Mouse (Mus musculus) CH12.LX (cell line): Measurements from ENCODE around the gene Pitx1. TPM values are rescaled to one million over a fixed set of nuclear protein-coding genes. Genes with fewer than 3 reads are reported as not detected.
A peak's percentile ranks its signal among the peaks of the same experiment; 100 is the strongest.

Experiments
- DNase-seq: peaks from one replicate; pipeline ENCODE4 v3.0.0-alpha.2; 2013; ENCODE audit errors: extremely low read depth
- H3K27ac ChIP-seq: 2 replicates; pipeline ENCODE4 v1.5.1; 2012; ENCODE audit warnings: low read depth, mild to moderate bottlenecking, control low read depth, moderate library complexity; ENCODE audit not compliant: insufficient read depth
- H3K27me3 ChIP-seq: replicated peaks from 2 replicates; pipeline ENCODE3; 2012; ENCODE audit warnings: inconsistent platforms
- H3K36me3 ChIP-seq, 2 experiments: replicated peaks in 1 of 2; 2 replicates each; pipeline versions ENCODE3 to v1.6.1; 2012; ENCODE audit warnings: inconsistent platforms in 1 of 2, low read length in 1 of 2, mild to moderate bottlenecking in 1 of 2, mixed read lengths in 1 of 2, moderate library complexity in 1 of 2; ENCODE audit not compliant: control insufficient read depth in 1 of 2, insufficient read depth in 1 of 2
- H3K4me1 ChIP-seq, 2 experiments: 2 replicates each; pipeline ENCODE4 v1.6.1; 2012; ENCODE audit warnings: inconsistent platforms in 1 of 2, moderate library complexity in 1 of 2; ENCODE audit not compliant: insufficient read depth in 2 of 2, control insufficient read depth in 1 of 2
- H3K4me2 ChIP-seq: 2 replicates; pipeline ENCODE4 v1.6.1; 2012; ENCODE audit warnings: low read depth, mild to moderate bottlenecking, control low read depth; ENCODE audit not compliant: poor library complexity, insufficient read depth, severe bottlenecking
- H3K4me3 ChIP-seq, 3 experiments: fragments of 150-350 bp in 1 of 3; sonication (generic) in 1 of 3; replicated peaks in 1 of 3; 2 replicates each; pipeline versions ENCODE3 to v1.5.1; 2011 to 2012; ENCODE audit warnings: low read depth in 2 of 3, low read length in 2 of 3, mild to moderate bottlenecking in 2 of 3, moderate library complexity in 2 of 3, control low read depth in 1 of 3, improper control_type of control experiment in 1 of 3, inconsistent platforms in 1 of 3, mixed read lengths in 1 of 3; ENCODE audit not compliant: poor library complexity in 1 of 3
- H3K79me2 ChIP-seq: replicated peaks from 2 replicates; pipeline ENCODE4 v1.6.1; 2012; ENCODE audit warnings: mild to moderate bottlenecking, moderate library complexity; ENCODE audit not compliant: control insufficient read depth, poor library complexity, insufficient read depth, severe bottlenecking; ENCODE audit errors: extremely low read depth
- H3K9ac ChIP-seq: 2 replicates; pipeline ENCODE4 v1.6.1; 2012; ENCODE audit warnings: low read depth, mild to moderate bottlenecking, control low read depth, moderate library complexity; ENCODE audit not compliant: insufficient read depth
- H3K9me3 ChIP-seq: replicated peaks from 2 replicates; pipeline ENCODE3; 2012; ENCODE audit warnings: low read length, inconsistent platforms, mixed read lengths
- BHLHE40 ChIP-seq: IDR thresholded peaks from 2 replicates; pipeline ENCODE4 v1.6.1; 2011; ENCODE audit warnings: mild to moderate bottlenecking, low read depth, low read length, improper control_type of control experiment
- CHD1 ChIP-seq: IDR thresholded peaks from 2 replicates; pipeline ENCODE4 v1.6.1; 2012; ENCODE audit warnings: low read depth, low read length, improper control_type of control experiment, inconsistent platforms
- CTCF ChIP-seq, 2 experiments: IDR thresholded peaks in 1 of 2; conservative IDR thresholded peaks in 1 of 2; 2 replicates each; pipeline ENCODE4 v1.5.1; 2011 to 2012; ENCODE audit warnings: low read depth in 2 of 2, low read length in 2 of 2, improper control_type of control experiment in 1 of 2, inconsistent platforms in 1 of 2, mild to moderate bottlenecking in 1 of 2, moderate library complexity in 1 of 2
- EP300 ChIP-seq: IDR thresholded peaks from 2 replicates; pipeline ENCODE4 v1.6.1; 2011; ENCODE audit warnings: low read length, improper control_type of control experiment
- ETS1 ChIP-seq: conservative IDR thresholded peaks from 2 replicates; pipeline ENCODE4 v1.6.1; 2012; ENCODE audit warnings: low read depth, mild to moderate bottlenecking, inconsistent platforms, low read length, improper control_type of control experiment, moderate library complexity
- GABPA ChIP-seq: IDR thresholded peaks from 2 replicates; pipeline ENCODE4 v1.6.1; 2012; ENCODE audit warnings: low read depth, low read length, improper control_type of control experiment, inconsistent platforms; ENCODE audit not compliant: insufficient replicate concordance
- HCFC1 ChIP-seq: IDR thresholded peaks from 2 replicates; pipeline ENCODE4 v1.6.1; 2012; ENCODE audit warnings: low read depth, mild to moderate bottlenecking, inconsistent platforms, low read length, improper control_type of control experiment
- IRF4 ChIP-seq: IDR thresholded peaks from 2 replicates; pipeline ENCODE4 v1.6.1; 2014; ENCODE audit warnings: low read depth, mild to moderate bottlenecking, inconsistent platforms, low read length, improper control_type of control experiment
- JUN ChIP-seq: IDR thresholded peaks from 2 replicates; pipeline ENCODE4 v1.6.1; 2011; ENCODE audit warnings: low read depth, mild to moderate bottlenecking, low read length, improper control_type of control experiment, moderate library complexity; ENCODE audit not compliant: insufficient read depth
- JUND ChIP-seq: conservative IDR thresholded peaks from 2 replicates; pipeline ENCODE4 v1.6.1; 2011; ENCODE audit warnings: low read depth, low read length, improper control_type of control experiment
- KAT2A ChIP-seq: IDR thresholded peaks from 2 replicates; pipeline ENCODE4 v1.6.1; 2012; ENCODE audit warnings: low read length, improper control_type of control experiment, inconsistent platforms; ENCODE audit not compliant: insufficient replicate concordance
- MAFK ChIP-seq: IDR thresholded peaks from 2 replicates; pipeline ENCODE4 v1.6.1; 2011; ENCODE audit warnings: low read length, improper control_type of control experiment; ENCODE audit not compliant: insufficient replicate concordance
- MAX ChIP-seq: IDR thresholded peaks from 2 replicates; pipeline ENCODE4 v1.6.1; 2011; ENCODE audit warnings: low read length, improper control_type of control experiment
- MAZ ChIP-seq: IDR thresholded peaks from 2 replicates; pipeline ENCODE4 v1.6.1; 2012; ENCODE audit warnings: low read depth, mild to moderate bottlenecking, inconsistent platforms, low read length, improper control_type of control experiment, moderate library complexity
- MEF2A ChIP-seq: IDR thresholded peaks from 2 replicates; pipeline ENCODE4 v1.6.1; 2014; ENCODE audit warnings: low read depth, mild to moderate bottlenecking, inconsistent platforms, low read length, improper control_type of control experiment, borderline replicate concordance
- MYC ChIP-seq: IDR thresholded peaks from 2 replicates; pipeline ENCODE4 v1.6.1; 2011; ENCODE audit warnings: low read depth, mild to moderate bottlenecking, improper control_type of control experiment, low read length
- NELFE ChIP-seq: IDR thresholded peaks from 2 replicates; pipeline ENCODE4 v1.6.1; 2011; ENCODE audit warnings: low read depth, low read length, improper control_type of control experiment
- NRF1 ChIP-seq: IDR thresholded peaks from 2 replicates; pipeline ENCODE4 v1.6.1; 2014; ENCODE audit warnings: low read depth, mild to moderate bottlenecking, inconsistent platforms, low read length, improper control_type of control experiment, moderate library complexity
- POLR2AphosphoS2 ChIP-seq: IDR thresholded peaks from 2 replicates; pipeline ENCODE4 v1.6.1; 2011; ENCODE audit warnings: low read depth, low read length, improper control_type of control experiment
- RCOR1 ChIP-seq: conservative IDR thresholded peaks from 2 replicates; pipeline ENCODE4 v1.6.1; 2012; ENCODE audit warnings: low read depth, mild to moderate bottlenecking, inconsistent platforms, low read length, improper control_type of control experiment
- TBP ChIP-seq: conservative IDR thresholded peaks from 2 replicates; pipeline ENCODE4 v1.6.1; 2011; ENCODE audit warnings: low read depth, low read length, improper control_type of control experiment
- TCF12 ChIP-seq: IDR thresholded peaks from 2 replicates; pipeline ENCODE4 v1.6.1; 2014; ENCODE audit warnings: low read depth, mild to moderate bottlenecking, inconsistent platforms, low read length, improper control_type of control experiment
- USF1 ChIP-seq: IDR thresholded peaks from 2 replicates; pipeline ENCODE4 v1.6.1; 2014; ENCODE audit warnings: low read depth, mild to moderate bottlenecking, inconsistent platforms, low read length, improper control_type of control experiment
- ZC3H11A ChIP-seq: IDR thresholded peaks from 2 replicates; pipeline ENCODE4 v1.6.1; 2012; ENCODE audit warnings: low read depth, mild to moderate bottlenecking, inconsistent platforms, low read length, improper control_type of control experiment
- ZKSCAN1 ChIP-seq: IDR thresholded peaks from 2 replicates; pipeline ENCODE4 v1.6.1; 2012; ENCODE audit warnings: low read depth, inconsistent platforms, low read length, improper control_type of control experiment, borderline replicate concordance
- ZMIZ1 ChIP-seq: IDR thresholded peaks from 2 replicates; pipeline ENCODE4 v1.6.1; 2012; ENCODE audit warnings: low read depth, mild to moderate bottlenecking, inconsistent platforms, low read length, improper control_type of control experiment
- dilution Hi-C: fragments of 300-500 bp; cut with MboI; formaldehyde crosslinking; loops from 2 replicates; pipeline ENCODE4 v1.14.3; 2020; ENCODE audit warnings: low sequenced_read_pairs; ENCODE audit not compliant: extremely low pct_unique_long_range_greater_than_20kb, extremely low pct_ligation_motif_present
- in situ Hi-C: fragments of 300-500 bp; cut with MboI; formaldehyde crosslinking; loops from 3 replicates; pipeline ENCODE4 v1.14.3; 2019; ENCODE audit warnings: low sequenced_read_pairs, low pct_ligation_motif_present, low pct_unique_long_range_greater_than_20kb, mixed read lengths
- polyA plus RNA-seq: library from polyadenylated mRNA; unstranded; fragments of >175 nt; gene quantifications from 2 replicates; pipeline ENCODE4 v1.2.1, GENCODE M21; 2012; ENCODE audit warnings: low read depth; ENCODE audit not compliant: insufficient read length
- total RNA-seq, 2 experiments: library from RNA; depleted of rRNA; stranded (reverse); fragments of 300-350 nt in 1 of 2; fragments of >200 nt in 1 of 2; gene quantifications; 2 replicates each; pipeline ENCODE4 v1.2.3; 2012 to 2014

The Pitx1 gene
- total and polyA plus RNA-seq, 3 experiments: not detected

GRCm38 (mm10) chr13:55870001-55870400 is 34.0 kb upstream of the Pitx1 start:
- dilution Hi-C loops (no loop called here), in situ Hi-C loops (no loop called here)
- Histone ChIP-seq H3K4me3 (no peak overlapping the region), H3K9me3 (peaks cover 11% of the 10 kb centered on the region), H3K27ac (no peak overlapping the region), H3K4me2 (no peak overlapping the region), H3K36me3 (no peaks in the 10 kb centered on the region), H3K27me3 (no peaks in the 10 kb centered on the region), H3K4me1 (peaks cover 15 to 43% of the 10 kb centered on the region in 2 experiments), H3K9ac (no peak overlapping the region), H3K79me2 (no peaks in the 10 kb centered on the region)
- DNase-seq: no peak
- TF ChIP-seq TCF12 (no peak), CTCF (conservative IDR thresholded peaks at IDR 0.05 in 1 of 2, IDR thresholded peaks at IDR 0.05 in 1 of 2; ENCODE audit: low read depth in 2 of 2, low read length in 2 of 2) (peak; percentile 32 to 40; a peak in 3 of 4 replicates)

GRCm38 (mm10) chr13:55867540-55868103 is 31.6 kb upstream of the Pitx1 start:
- Histone ChIP-seq H3K27ac (no peak overlapping the region), H3K9ac (no peak overlapping the region), H3K4me1 (peaks cover 15 to 37% of the 10 kb centered on the region in 2 experiments), H3K27me3 (no peaks in the 10 kb centered on the region), H3K36me3 (no peaks in the 10 kb centered on the region), H3K9me3 (peaks cover 9% of the 10 kb centered on the region), H3K4me2 (peak overlapping the region; percentile 52), H3K4me3 (peak overlapping the region in 2 of 3 experiments; percentile 7 to 13), H3K79me2 (no peaks in the 10 kb centered on the region)
- TF ChIP-seq IRF4: peak; percentile 45
- peak; percentile 52; the same call in 1 of the 2 replicates for TF ChIP-seq MAX
- peak; percentile 56 for TF ChIP-seq ETS1
- TF ChIP-seq GABPA: no peak
- TF ChIP-seq JUND: 0 out of 2 replicates have a peak, but pooled peaks have one; percentile 25
- no peak for TF ChIP-seq USF1
- peak; percentile 60 for TF ChIP-seq EP300
- no peak for TF ChIP-seq NELFE
- TF ChIP-seq BHLHE40: peak; percentile 47
- TF ChIP-seq RCOR1: no peak
- 0 out of 2 replicates have a peak, but pooled peaks have one; percentile 6 for TF ChIP-seq TCF12
- peak; percentile 65 for DNase-seq
- in situ Hi-C loops (no loop called here), dilution Hi-C loops (no loop called here)

GRCm38 (mm10) chr13:55860483-55860882 is 24.5 kb upstream of the Pitx1 start:
- no peaks in the 10 kb centered on the region for H3K79me2 ChIP-seq
- dilution Hi-C loops: no loop called here
- H3K4me1 ChIP-seq: peaks cover 0 to 3% of the 10 kb centered on the region in 2 experiments; a peak in 2 of 4 replicates
- no peak overlapping the region for H3K27ac ChIP-seq
- H3K9me3 ChIP-seq: no peaks in the 10 kb centered on the region
- no peak overlapping the region for H3K4me3 ChIP-seq
- peaks cover 6% of the 10 kb centered on the region for H3K27me3 ChIP-seq
- in situ Hi-C loops: no loop called here
- no peak for DNase-seq
- H3K36me3 ChIP-seq: no peaks in the 10 kb centered on the region
- no peak overlapping the region for H3K9ac ChIP-seq
- H3K4me2 ChIP-seq: no peak overlapping the region
- no peak for TF ChIP-seq MEF2A
- no peak for TF ChIP-seq MAFK
- TF ChIP-seq RCOR1: no peak
- TF ChIP-seq ZMIZ1: no peak
- no peak for TF ChIP-seq MAZ
- no peak for TF ChIP-seq CHD1
- no peak for TF ChIP-seq NRF1
- TF ChIP-seq ZC3H11A: no peak
- TF ChIP-seq JUN: no peak
- no peak for TF ChIP-seq POLR2AphosphoS2
- no peak for TF ChIP-seq MYC
- TF ChIP-seq ZKSCAN1: no peak
- no peak for TF ChIP-seq KAT2A
- TF ChIP-seq TBP: no peak
- TF ChIP-seq HCFC1: no peak
- no peak for TF ChIP-seq IRF4
- TF ChIP-seq JUND: no peak
